Mouse (Mus musculus) forebrain, embryonic 16.5 days (tissue): ENCODE results near the gene Scn11a. TPM values are rescaled to one million over a fixed set of nuclear protein-coding genes. Genes with fewer than 3 reads are reported as not detected.

Source experiments
- ATAC-seq: fragments of 200-750 bp; cut with Nextera tagmentation; 2 replicates; pipeline ENCODE4 v1.8.0; 2017; ENCODE audit warnings: mild to moderate bottlenecking, moderate library complexity
- H3K27ac ChIP-seq: fragments of 300-500 bp; sonication (generic); 2 replicates; pipeline ENCODE4 v1.5.1; 2014; ENCODE audit warnings: low read length, control low read depth
- H3K27me3 ChIP-seq: fragments of 300-500 bp; sonication (generic); replicated peaks from 2 replicates; pipeline ENCODE4 v1.6.1; 2014; ENCODE audit warnings: low read length; ENCODE audit not compliant: control insufficient read depth, insufficient read depth
- H3K36me3 ChIP-seq: fragments of 300-500 bp; sonication (generic); 2 replicates; pipeline ENCODE4 v1.6.1; 2014; ENCODE audit not compliant: control insufficient read depth, insufficient read depth
- H3K4me1 ChIP-seq: fragments of 300-500 bp; sonication (generic); replicated peaks from 2 replicates; pipeline ENCODE4 v1.6.1; 2014; ENCODE audit warnings: low read length; ENCODE audit not compliant: control insufficient read depth, insufficient read depth
- H3K4me2 ChIP-seq: fragments of 300-500 bp; sonication (generic); 2 replicates; pipeline ENCODE4 v1.6.1; 2014; ENCODE audit warnings: mild to moderate bottlenecking, low read length, control low read depth
- H3K4me3 ChIP-seq: fragments of 300-500 bp; sonication (generic); replicated peaks from 2 replicates; pipeline ENCODE4 v1.5.1; 2014; ENCODE audit warnings: mild to moderate bottlenecking, low read length, control low read depth
- H3K9ac ChIP-seq: fragments of 300-500 bp; sonication (generic); replicated peaks from 2 replicates; pipeline ENCODE4 v1.6.1; 2014; ENCODE audit warnings: low read depth, low read length, control low read depth
- H3K9me3 ChIP-seq: fragments of 300-500 bp; sonication (generic); 2 replicates; pipeline ENCODE4 v1.6.1; 2016; ENCODE audit warnings: low read length; ENCODE audit not compliant: control insufficient read depth
- WGBS: fragments of 180-500 bp; shearing (Covaris S2); extraction: QIAGEN DNeasy Blood & Tissue Kit; methylation state at CpG from one replicate; pipeline ENCODE4 v1.1.7; 2014; 5-methylcytosine and 5-hydroxymethylcytosine counted together
- polyA plus RNA-seq: library from polyadenylated mRNA; unstranded; fragments of >200 nt; fragmentation: Nextera tagmentation; extraction: Ambion mirVana; gene quantifications from 2 replicates; pipeline ENCODE4 v1.2.1, GENCODE M21; 2015

Scn11a gene
- polyA plus RNA-seq, 1 experiment from 2014 or later: 0.27 TPM

GRCm38 (mm10) chr9:119842541-119843169 lies 17.4 kb upstream of the Scn11a start:
- Histone ChIP-seq H3K9me3 (no peaks in the 10 kb centered on the region), H3K9ac (no peak overlapping the region), H3K4me1 (peaks cover 32% of the 10 kb centered on the region), H3K27ac (no peak overlapping the region), H3K27me3 (no peaks in the 10 kb centered on the region), H3K4me2 (no peak overlapping the region), H3K36me3 (no peaks in the 10 kb centered on the region), H3K4me3 (no peak overlapping the region)
- 21% methylated on average over 4 of the region's 4 CpGs for WGBS
- ATAC-seq: 0 out of 2 replicates have a peak, but pooled peaks have one; percentile 35

GRCm38 (mm10) chr9:119842091-119842490 lies 16.8 kb upstream of the Scn11a start:
- no peak overlapping the region for H3K27ac ChIP-seq
- ATAC-seq: no peak
- no peak overlapping the region for H3K4me2 ChIP-seq
- H3K4me3 ChIP-seq: no peak overlapping the region
- WGBS: 31% methylated on average over 6 of the region's 6 CpGs
- no peaks in the 10 kb centered on the region for H3K27me3 ChIP-seq
- H3K4me1 ChIP-seq: peaks cover 27% of the 10 kb centered on the region
- H3K36me3 ChIP-seq: no peaks in the 10 kb centered on the region
- no peaks in the 10 kb centered on the region for H3K9me3 ChIP-seq
- H3K9ac ChIP-seq: no peak overlapping the region

DNA sequence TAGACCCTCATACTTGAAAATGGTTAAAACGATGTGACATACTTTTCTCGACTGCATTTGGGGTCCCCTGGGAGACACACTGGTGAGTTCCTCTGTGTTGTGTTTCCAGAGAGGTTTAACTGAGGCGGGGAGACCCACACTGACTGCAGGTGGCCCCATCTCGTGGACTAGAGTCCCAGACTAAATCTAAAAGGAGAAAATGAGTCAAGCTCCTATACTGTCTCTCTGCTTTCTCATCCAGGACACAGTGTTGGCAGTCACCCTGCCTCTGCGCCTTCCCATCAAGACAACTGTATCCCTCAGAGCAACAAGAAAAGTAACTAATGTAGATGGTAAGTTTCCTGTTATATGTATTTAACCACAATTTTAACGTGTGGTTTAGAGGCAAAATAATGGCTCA lies 15.9 kb upstream of the Scn11a start:
- no peaks in the 10 kb centered on the region for H3K9me3 ChIP-seq
- no peak overlapping the region for H3K9ac ChIP-seq
- no peak for ATAC-seq
- no peak overlapping the region for H3K4me2 ChIP-seq
- no peaks in the 10 kb centered on the region for H3K27me3 ChIP-seq
- peaks cover 22% of the 10 kb centered on the region for H3K4me1 ChIP-seq
- H3K27ac ChIP-seq: no peak overlapping the region
- WGBS: 76% methylated on average over 6 of the region's 6 CpGs
- H3K36me3 ChIP-seq: no peaks in the 10 kb centered on the region
- no peak overlapping the region for H3K4me3 ChIP-seq

DNA sequence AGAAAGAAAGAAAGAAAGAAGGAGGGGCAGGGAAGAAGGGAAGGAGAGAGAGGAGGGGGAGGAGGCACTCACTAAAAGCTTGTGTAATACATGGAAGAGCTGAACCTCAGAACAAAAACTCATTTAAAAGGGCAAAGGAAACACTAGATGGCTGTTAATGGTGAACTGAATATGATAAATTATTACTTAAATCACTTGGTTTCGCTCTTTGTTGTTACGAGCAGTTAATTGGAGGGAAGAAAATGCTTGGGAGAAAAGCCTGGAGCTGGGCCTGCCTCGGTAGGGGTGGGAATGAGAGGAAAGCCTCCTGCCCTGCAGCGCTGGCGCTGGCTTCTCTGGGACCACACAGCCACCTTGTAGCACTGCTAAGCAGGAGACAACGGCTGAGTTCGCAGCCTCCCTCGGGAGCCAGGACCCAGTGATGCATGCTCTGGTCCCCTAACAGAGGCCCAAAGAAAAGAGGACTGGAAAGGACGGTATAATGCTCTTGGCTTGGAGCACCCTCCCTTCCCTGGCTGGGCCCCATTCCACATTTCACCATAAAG lies 10.4 kb upstream of the Scn11a start:
- WGBS: 9% methylated on average over 9 of the region's 9 CpGs
- Histone ChIP-seq H3K9me3 (no peaks in the 10 kb centered on the region), H3K27me3 (no peaks in the 10 kb centered on the region), H3K4me1 (peaks cover 25% of the 10 kb centered on the region), H3K4me3 (no peak overlapping the region), H3K4me2 (no peak overlapping the region), H3K36me3 (no peaks in the 10 kb centered on the region), H3K27ac (no peak overlapping the region), H3K9ac (0 out of 2 replicates have a peak overlapping the region, but pooled peaks have one; percentile 8)
- peak; percentile 60 for ATAC-seq

DNA sequence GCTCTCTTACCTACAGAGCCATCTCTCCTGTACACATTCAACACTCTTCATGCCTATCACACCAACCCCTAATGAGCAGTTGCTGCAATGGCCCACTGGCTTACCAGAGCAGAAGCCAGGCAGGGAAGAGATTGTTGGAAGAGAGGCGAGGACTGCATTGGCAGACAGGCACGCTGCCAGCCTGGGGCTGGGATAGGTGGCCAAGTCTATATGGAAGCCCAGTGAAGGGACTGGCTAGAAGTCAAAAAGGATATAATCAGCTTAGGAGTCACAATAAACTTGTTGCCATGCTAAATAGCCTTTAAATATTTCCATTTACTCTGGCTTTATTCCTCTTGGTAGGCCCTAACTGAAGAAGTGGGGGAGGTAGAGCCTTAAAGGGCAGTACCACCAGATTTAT lies 5.7 kb upstream of the Scn11a start:
- no peaks in the 10 kb centered on the region for H3K9me3 ChIP-seq
- 50% methylated on average over 2 of the region's 2 CpGs for WGBS
- ATAC-seq: no peak
- H3K36me3 ChIP-seq: no peaks in the 10 kb centered on the region
- no peak overlapping the region for H3K27ac ChIP-seq
- H3K4me2 ChIP-seq: no peak overlapping the region
- no peak overlapping the region for H3K9ac ChIP-seq
- H3K4me3 ChIP-seq: no peak overlapping the region
- H3K27me3 ChIP-seq: no peaks in the 10 kb centered on the region
- peaks cover 9% of the 10 kb centered on the region for H3K4me1 ChIP-seq

DNA sequence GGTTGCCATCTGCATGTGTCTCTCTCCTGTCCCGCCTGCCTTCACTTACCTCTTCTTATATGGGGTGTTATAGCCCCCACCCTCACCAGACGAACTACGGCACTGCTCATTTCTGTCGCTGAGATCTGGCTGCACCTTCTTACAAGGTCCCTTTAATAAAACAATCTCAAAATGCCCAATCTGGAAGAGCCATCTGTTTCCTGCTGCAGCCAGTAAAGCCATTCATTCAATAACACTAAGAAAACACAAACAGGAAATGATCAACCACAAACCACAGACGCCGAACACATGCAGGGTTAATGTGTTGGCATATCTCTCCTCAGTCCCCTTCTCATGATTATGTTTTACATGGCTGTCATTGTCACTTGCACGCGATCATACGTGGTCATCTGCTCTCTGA lies 1.5 kb downstream of the Scn11a start:
- Histone ChIP-seq H3K9ac (no peak overlapping the region), H3K4me2 (no peak overlapping the region), H3K4me3 (no peak overlapping the region), H3K27me3 (no peaks in the 10 kb centered on the region), H3K36me3 (no peaks in the 10 kb centered on the region), H3K27ac (no peak overlapping the region), H3K9me3 (no peaks in the 10 kb centered on the region), H3K4me1 (peaks cover 2% of the 10 kb centered on the region)
- peak; percentile 54; the same call in 1 of the 2 replicates for ATAC-seq
- WGBS: 61% methylated on average over 9 of the region's 9 CpGs

GRCm38 (mm10) chr9:119813631-119814030 lies 11.6 kb downstream of the Scn11a start:
- Histone ChIP-seq H3K4me2 (no peak overlapping the region), H3K9ac (no peak overlapping the region)
- WGBS: 92% methylated on average over 5 of the region's 5 CpGs

DNA sequence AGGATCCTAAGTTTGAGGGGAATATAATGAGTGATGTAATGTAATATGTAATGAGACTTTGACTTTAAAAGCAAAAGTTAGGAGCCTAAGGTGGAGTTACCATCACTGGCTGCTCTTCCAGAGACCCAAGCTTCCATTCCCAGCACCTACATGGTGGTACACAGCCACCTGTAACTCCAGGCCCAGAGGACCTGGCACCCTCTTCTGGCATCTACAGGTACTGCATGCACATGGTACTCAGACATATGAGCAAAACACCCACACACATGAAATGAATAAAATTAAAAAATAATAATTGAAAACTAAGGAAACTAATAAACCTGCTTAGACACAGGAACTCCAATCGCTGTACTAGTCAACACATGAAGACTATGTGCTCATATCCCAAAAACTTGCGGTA lies 18.8 kb downstream of the Scn11a start:
- Histone ChIP-seq H3K27me3 (no peaks in the 10 kb centered on the region), H3K4me1 (peaks cover 18% of the 10 kb centered on the region), H3K27ac (no peak overlapping the region), H3K9ac (no peak overlapping the region), H3K9me3 (no peaks in the 10 kb centered on the region), H3K4me3 (no peak overlapping the region), H3K4me2 (no peak overlapping the region), H3K36me3 (no peaks in the 10 kb centered on the region)
- WGBS: 83% methylated on average over 2 of the region's 2 CpGs
- ATAC-seq: no peak

More at GRCm38 (mm10) chr9:119813631-119814030, 11.6 kb downstream of the Scn11a start:
- no peak for ATAC-seq
- Histone ChIP-seq H3K27ac (no peak overlapping the region), H3K36me3 (no peaks in the 10 kb centered on the region), H3K4me3 (no peak overlapping the region), H3K9me3 (peaks cover 2% of the 10 kb centered on the region; the same call in 1 of the 2 replicates), H3K4me1 (no peaks in the 10 kb centered on the region), H3K27me3 (no peaks in the 10 kb centered on the region)

DNA sequence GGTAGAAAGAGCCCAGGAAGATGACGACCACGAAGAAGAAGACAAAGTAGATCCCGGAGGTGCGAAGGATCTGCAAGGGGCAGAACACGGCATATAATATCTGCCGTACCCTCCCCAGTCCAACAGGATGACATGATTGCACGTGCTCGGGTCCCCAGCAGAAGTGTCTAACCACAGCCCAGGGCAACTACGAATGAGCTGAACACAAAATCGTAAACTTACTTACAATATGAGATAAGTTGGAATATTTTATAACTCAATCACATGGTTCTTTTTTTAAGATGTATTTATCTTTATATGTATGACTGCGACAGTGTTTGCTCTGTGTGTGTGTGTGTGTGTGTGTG lies 20.8 kb downstream of the Scn11a start:
- H3K4me1 ChIP-seq: peaks cover 18% of the 10 kb centered on the region
- H3K9ac ChIP-seq: no peak overlapping the region
- H3K27ac ChIP-seq: no peak overlapping the region
- no peak overlapping the region for H3K4me3 ChIP-seq
- 70% methylated on average over 11 of the region's 11 CpGs for WGBS
- ATAC-seq: no peak
- no peaks in the 10 kb centered on the region for H3K27me3 ChIP-seq
- H3K36me3 ChIP-seq: no peaks in the 10 kb centered on the region
- H3K9me3 ChIP-seq: no peaks in the 10 kb centered on the region
- no peak overlapping the region for H3K4me2 ChIP-seq
